Comparison of ENCODE assay signal across 8 mouse cellular contexts in the genomic region with DNA sequence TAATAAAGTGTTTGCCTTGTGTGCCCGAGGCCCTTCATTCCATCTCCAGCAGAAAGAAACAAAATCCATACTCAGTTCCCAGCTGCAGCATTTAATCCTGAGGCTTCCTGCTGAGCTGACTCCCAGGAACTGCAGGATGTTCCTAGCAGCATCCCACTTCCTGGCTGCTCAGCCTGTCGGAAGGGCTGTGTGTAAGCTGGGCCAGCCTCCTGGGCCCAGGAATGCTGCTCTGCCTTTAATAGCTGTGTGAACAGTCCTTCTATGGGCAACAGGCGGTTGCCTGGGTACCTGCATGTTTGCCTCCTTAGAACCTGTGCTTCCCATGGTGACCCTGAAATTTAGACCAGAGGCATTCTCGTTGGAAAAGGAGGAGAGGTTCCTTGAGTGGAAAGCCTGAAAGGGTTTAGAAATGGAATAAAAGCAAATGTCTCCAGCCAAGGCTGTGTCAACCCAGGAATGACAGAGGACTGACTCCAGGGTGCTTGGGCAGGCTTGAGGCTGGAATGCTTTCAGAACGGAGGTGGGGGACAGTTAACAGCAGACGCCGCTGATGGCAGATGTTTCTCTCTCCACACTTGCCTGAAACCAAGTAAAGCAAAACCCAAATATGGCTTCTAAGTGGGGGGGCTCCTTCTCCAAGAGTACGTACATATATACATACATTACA. TPM values are rescaled to one million over a fixed set of nuclear protein-coding genes. Genes with fewer than 3 reads are reported as not detected.
DNase-seq lines count a peak whose midpoint lies in the region; ATAC-seq and TF ChIP-seq lines count a peak whose summit lies in the region.

No protein-coding gene starts in this region.

- TF ChIP-seq POLR2A in cortical plate, adult 2 months (IDR thresholded peaks at IDR 0.05; ENCODE audit: extremely low read depth, insufficient read depth, low read length): peak; percentile 66

- intact Hi-C loops in heart, postnatal 25 days (cut with DNase I): no loop called here

- no peak for TF ChIP-seq CTCF in cortical plate, adult 2 months (IDR thresholded peaks at IDR 0.05; ENCODE audit: extremely low read depth, insufficient read depth, low read length)

- H3K27me3 ChIP-seq in limb, embryonic 13.5 days: peaks cover 4% of the 10 kb centered on the region
- peaks cover 45% of the 10 kb centered on the region for H3K27me3 ChIP-seq in neural tube, embryonic 12.5 days (replicated peaks)

- 5% methylated on average over 8 of the region's 8 CpGs for WGBS in limb, embryonic 13.5 days
- 5% methylated on average over 8 of the region's 8 CpGs for WGBS in neural tube, embryonic 12.5 days

- H3K9ac ChIP-seq in limb, embryonic 13.5 days: peak overlapping the region; percentile 83
- H3K9ac ChIP-seq in neural tube, embryonic 12.5 days: no peak overlapping the region

- peak overlapping the region; percentile 91 for H3K4me3 ChIP-seq in cortical plate, adult 2 months (ENCODE audit: insufficient read depth, low read length)
- H3K4me3 ChIP-seq in limb, embryonic 13.5 days: peak overlapping the region; percentile 84
- H3K4me3 ChIP-seq in neural tube, embryonic 12.5 days: peak overlapping the region; percentile 72; the same call in 1 of the 2 replicates

- no peak overlapping the region for H3K27ac ChIP-seq in cortical plate, adult 2 months (ENCODE audit: insufficient read depth, low read length)
- H3K27ac ChIP-seq in limb, embryonic 13.5 days: peak overlapping the region; percentile 52; the same call in 1 of the 2 replicates
- H3K27ac ChIP-seq in neural tube, embryonic 12.5 days: no peak overlapping the region

- H3K4me2 ChIP-seq in limb, embryonic 13.5 days (replicated peaks): peak overlapping the region; percentile 99
- H3K4me2 ChIP-seq in neural tube, embryonic 12.5 days (replicated peaks): peak overlapping the region; percentile 100

- peak; percentile 39; the same call in 1 of the 2 replicates for ATAC-seq in frontal cortex, adult (ENCODE audit: low TSS enrichment)
- ATAC-seq in limb, embryonic 13.5 days (ENCODE audit: low FRiP score, low read depth): no peak
- no peak for ATAC-seq in neural tube, embryonic 12.5 days (ENCODE audit: low FRiP score, low read depth)

- peaks cover 1% of the 10 kb centered on the region for H3K4me1 ChIP-seq in cortical plate, adult 2 months (ENCODE audit: control insufficient read depth, insufficient read depth, low read length)
- peaks cover 39% of the 10 kb centered on the region for H3K4me1 ChIP-seq in limb, embryonic 13.5 days
- peaks cover 40% of the 10 kb centered on the region for H3K4me1 ChIP-seq in neural tube, embryonic 12.5 days

- DNase-seq in frontal cortex, postnatal 10 days (ENCODE audit: low spot score in 2 of 2): no peak
- DNase-seq in heart, postnatal 25 days (ENCODE audit: low spot score): peak; percentile 23
- no peak for DNase-seq in urinary bladder, postnatal 10 days (ENCODE audit: low spot score)
- no peak for DNase-seq in adrenal gland, adult 2 months

- H3K36me3 ChIP-seq in limb, embryonic 13.5 days: peaks cover 5% of the 10 kb centered on the region
- 0 out of 2 replicates have a peak, but pooled peaks cover 1% of the 10 kb centered on the region for H3K36me3 ChIP-seq in neural tube, embryonic 12.5 days

- no peaks in the 10 kb centered on the region for H3K9me3 ChIP-seq in limb, embryonic 13.5 days
- H3K9me3 ChIP-seq in neural tube, embryonic 12.5 days: no peaks in the 10 kb centered on the region

RNA-seq across cellular contexts. Expression of a gene that starts 1.0 kb away (rescaled TPM):
- 11.8 and 12.6 TPM in 2 replicates for polyA plus RNA-seq in cortical plate, adult 2 months (2012; rRNA removed)
- 10 to 100 TPM; 69.8 to 76.2 TPM for total RNA-seq in heart, postnatal 25 days (2021)
- 14.3 and 14.7 TPM in 2 replicates for polyA plus RNA-seq in limb, embryonic 13.5 days (2015; fragmentation: Nextera tagmentation; extraction: Ambion mirVana)
- polyA plus RNA-seq in neural tube, embryonic 12.5 days (2016; fragmentation: Nextera tagmentation; extraction: Ambion mirVana): 7.2 and 7.6 TPM in 2 replicates
- 10 to 100 TPM; 17.8 to 23.7 TPM for total RNA-seq in adrenal gland, adult 2 months (2021)
- 70.8 and 71.2 TPM in 2 replicates for polyA plus RNA-seq in adrenal gland, adult 2 months (2012; rRNA removed)

RNA-seq across cellular contexts. Expression of a gene that starts 11.6 kb away (rescaled TPM):
- polyA plus RNA-seq in cortical plate, adult 2 months (2012; rRNA removed): 9.3 and 9.6 TPM in 2 replicates
- total RNA-seq in heart, postnatal 25 days (2021): 1 to 10 TPM; 5.8 to 6.2 TPM
- 39.2 and 40.8 TPM in 2 replicates for polyA plus RNA-seq in limb, embryonic 13.5 days (2015; fragmentation: Nextera tagmentation; extraction: Ambion mirVana)
- 30.5 and 31.3 TPM in 2 replicates for polyA plus RNA-seq in neural tube, embryonic 12.5 days (2016; fragmentation: Nextera tagmentation; extraction: Ambion mirVana)
- 10 to 100 TPM; 12.1 to 14.2 TPM for total RNA-seq in adrenal gland, adult 2 months (2021)
- polyA plus RNA-seq in adrenal gland, adult 2 months (2012; rRNA removed): 22.8 and 24.3 TPM in 2 replicates

RNA-seq across cellular contexts. Expression of a gene that starts 18.8 kb away (rescaled TPM):
- polyA plus RNA-seq in cortical plate, adult 2 months (2012; rRNA removed): 29.7 and 31.5 TPM in 2 replicates
- 10 to 100 TPM; 11.5 TPM for total RNA-seq in heart, postnatal 25 days (2021)
- 51.0 and 56.4 TPM in 2 replicates for polyA plus RNA-seq in limb, embryonic 13.5 days (2015; fragmentation: Nextera tagmentation; extraction: Ambion mirVana)
- 32.2 and 36.2 TPM in 2 replicates for polyA plus RNA-seq in neural tube, embryonic 12.5 days (2016; fragmentation: Nextera tagmentation; extraction: Ambion mirVana)
- 10 to 100 TPM; 13.8 to 24.1 TPM for total RNA-seq in adrenal gland, adult 2 months (2021)
- polyA plus RNA-seq in adrenal gland, adult 2 months (2012; rRNA removed): 64.6 and 88.7 TPM in 2 replicates

RNA-seq across cellular contexts. Expression of a gene that starts 19.9 kb away (rescaled TPM):
- 13.7 and 19.1 TPM in 2 replicates for polyA plus RNA-seq in cortical plate, adult 2 months (2012; rRNA removed)
- 1 to 10 TPM; 3.5 to 5.0 TPM for total RNA-seq in heart, postnatal 25 days (2021)
- polyA plus RNA-seq in limb, embryonic 13.5 days (2015; fragmentation: Nextera tagmentation; extraction: Ambion mirVana): 20.7 and 21.4 TPM in 2 replicates
- polyA plus RNA-seq in neural tube, embryonic 12.5 days (2016; fragmentation: Nextera tagmentation; extraction: Ambion mirVana): 17.8 and 20.4 TPM in 2 replicates
- 10 to 100 TPM in 1 of 2 experiments, 1 to 10 TPM in 1; 7.9 to 10.2 TPM for total RNA-seq in adrenal gland, adult 2 months (2021)
- 9.1 and 10.5 TPM in 2 replicates for polyA plus RNA-seq in adrenal gland, adult 2 months (2012; rRNA removed)

RNA-seq across cellular contexts. Expression of a gene that starts 30.8 kb away (rescaled TPM):
- polyA plus RNA-seq in cortical plate, adult 2 months (2012; rRNA removed): 0.23 and 0.53 TPM in 2 replicates
- total RNA-seq in heart, postnatal 25 days (2021): under 1 TPM in 1 of 2 experiments, not detected in 1; 0.16 TPM
- 1.3 TPM in 2 replicates for polyA plus RNA-seq in limb, embryonic 13.5 days (2015; fragmentation: Nextera tagmentation; extraction: Ambion mirVana)
- polyA plus RNA-seq in neural tube, embryonic 12.5 days (2016; fragmentation: Nextera tagmentation; extraction: Ambion mirVana): 1.2 and 1.4 TPM in 2 replicates
- total RNA-seq in adrenal gland, adult 2 months (2021): 1 to 10 TPM in 1 of 2 experiments, not detected in 1; 1.4 TPM
- 0.09 TPM in 1 of 2 replicates, not detected in the other for polyA plus RNA-seq in adrenal gland, adult 2 months (2012; rRNA removed)
